Mouse (Mus musculus) intestine, embryonic 15.5 days (tissue): ENCODE data around the gene Ptprn2. TPM values are rescaled to one million over a fixed set of nuclear protein-coding genes. Genes with fewer than 3 reads are reported as not detected.

Source experiments
- ATAC-seq: fragments of 200-750 bp; cut with Nextera tagmentation; 2 replicates; pipeline ENCODE4 v1.8.0; 2017; ENCODE audit warnings: moderate TSS enrichment, moderate library complexity
- H3K27ac ChIP-seq: fragments of 300-500 bp; sonication (generic); 2 replicates; pipeline ENCODE4 v1.5.1; 2015; ENCODE audit warnings: mild to moderate bottlenecking, inconsistent platforms
- H3K27me3 ChIP-seq: fragments of 300-500 bp; sonication (generic); replicated peaks from 2 replicates; pipeline ENCODE4 v1.6.1; 2015; ENCODE audit warnings: inconsistent platforms
- H3K36me3 ChIP-seq: fragments of 300-500 bp; sonication (generic); 2 replicates; pipeline ENCODE4 v1.6.1; 2015; ENCODE audit warnings: inconsistent platforms
- H3K4me1 ChIP-seq: fragments of 300-500 bp; sonication (generic); replicated peaks from 2 replicates; pipeline ENCODE4 v1.6.1; 2015; ENCODE audit warnings: inconsistent platforms
- H3K4me2 ChIP-seq: fragments of 300-500 bp; sonication (generic); replicated peaks from 2 replicates; pipeline ENCODE4 v1.6.1; 2015; ENCODE audit warnings: mild to moderate bottlenecking, inconsistent platforms
- H3K4me3 ChIP-seq: fragments of 300-500 bp; sonication (generic); replicated peaks from 2 replicates; pipeline ENCODE4 v1.5.1; 2015; ENCODE audit warnings: inconsistent platforms
- H3K9ac ChIP-seq: fragments of 300-500 bp; sonication (generic); 2 replicates; pipeline ENCODE4 v1.6.1; 2015; ENCODE audit warnings: inconsistent platforms
- H3K9me3 ChIP-seq: fragments of 300-500 bp; sonication (generic); 2 replicates; pipeline ENCODE4 v1.6.1; 2016; ENCODE audit warnings: inconsistent platforms
- WGBS: fragments of 180-500 bp; shearing (Covaris S2); methylation state at CpG from one replicate; pipeline ENCODE4 v1.1.7; 2015; 5-methylcytosine and 5-hydroxymethylcytosine counted together
- polyA plus RNA-seq: library from polyadenylated mRNA; unstranded; fragments of >200 nt; fragmentation: Nextera tagmentation; extraction: Ambion mirVana; gene quantifications from 2 replicates; pipeline ENCODE4 v1.2.1, GENCODE M21; 2015

The Ptprn2 gene
- polyA plus RNA-seq, 1 experiment from 2014 or later: 1.9 TPM

GRCm38 (mm10) chr12:116776447-116776846 is 290.9 kb downstream of the Ptprn2 start:
- H3K36me3 ChIP-seq: no peaks in the 10 kb centered on the region
- no peak overlapping the region for H3K4me2 ChIP-seq
- no peaks in the 10 kb centered on the region for H3K4me1 ChIP-seq
- WGBS: 90% methylated on average over 8 of the region's 8 CpGs
- H3K27me3 ChIP-seq: no peaks in the 10 kb centered on the region
- H3K9me3 ChIP-seq: no peaks in the 10 kb centered on the region
- ATAC-seq: no peak
- H3K4me3 ChIP-seq: no peak overlapping the region
- no peak overlapping the region for H3K27ac ChIP-seq
- no peak overlapping the region for H3K9ac ChIP-seq

GRCm38 (mm10) chr12:116778095-116779090 is 292.9 kb downstream of the Ptprn2 start:
- no peak overlapping the region for H3K4me2 ChIP-seq
- WGBS: 81% methylated on average over 4 of the region's 4 CpGs
- H3K4me3 ChIP-seq: no peak overlapping the region
- no peak overlapping the region for H3K27ac ChIP-seq
- no peaks in the 10 kb centered on the region for H3K27me3 ChIP-seq
- no peaks in the 10 kb centered on the region for H3K36me3 ChIP-seq
- no peak for ATAC-seq
- no peak overlapping the region for H3K9ac ChIP-seq
- H3K4me1 ChIP-seq: no peaks in the 10 kb centered on the region
- no peaks in the 10 kb centered on the region for H3K9me3 ChIP-seq

GRCm38 (mm10) chr12:116780419-116780818 is 294.9 kb downstream of the Ptprn2 start:
- no peak overlapping the region for H3K4me2 ChIP-seq
- H3K9me3 ChIP-seq: no peaks in the 10 kb centered on the region
- no peaks in the 10 kb centered on the region for H3K27me3 ChIP-seq
- no peak overlapping the region for H3K27ac ChIP-seq
- H3K4me3 ChIP-seq: no peak overlapping the region
- H3K4me1 ChIP-seq: no peaks in the 10 kb centered on the region
- no peaks in the 10 kb centered on the region for H3K36me3 ChIP-seq
- WGBS: 85% methylated on average over 1 of the region's 1 CpGs
- H3K9ac ChIP-seq: no peak overlapping the region
- ATAC-seq: no peak

- WGBS: 86% methylated on average over 3 of the region's 3 CpGs
- Histone ChIP-seq H3K4me1 (no peaks in the 10 kb centered on the region), H3K27ac (no peak overlapping the region), H3K4me3 (no peak overlapping the region), H3K4me2 (no peak overlapping the region), H3K9ac (no peak overlapping the region), H3K36me3 (no peaks in the 10 kb centered on the region), H3K27me3 (no peaks in the 10 kb centered on the region), H3K9me3 (no peaks in the 10 kb centered on the region)
- no peak for ATAC-seq
Measured at GRCm38 (mm10) chr12:116785731-116786130, 300.2 kb downstream of the Ptprn2 start.

- Histone ChIP-seq H3K9me3 (no peaks in the 10 kb centered on the region), H3K27ac (no peak overlapping the region), H3K4me2 (no peak overlapping the region), H3K4me3 (no peak overlapping the region), H3K36me3 (no peaks in the 10 kb centered on the region), H3K4me1 (no peaks in the 10 kb centered on the region), H3K27me3 (no peaks in the 10 kb centered on the region), H3K9ac (no peak overlapping the region)
- WGBS: 81% methylated on average over 3 of the region's 3 CpGs
- ATAC-seq: no peak
Measured at GRCm38 (mm10) chr12:116788346-116788745, 302.8 kb downstream of the Ptprn2 start.

- 89% methylated on average over 5 of the region's 5 CpGs for WGBS
- Histone ChIP-seq H3K4me2 (no peak overlapping the region), H3K4me3 (no peak overlapping the region), H3K27ac (no peak overlapping the region), H3K36me3 (no peaks in the 10 kb centered on the region), H3K9ac (no peak overlapping the region), H3K27me3 (no peaks in the 10 kb centered on the region), H3K9me3 (no peaks in the 10 kb centered on the region), H3K4me1 (no peaks in the 10 kb centered on the region)
- ATAC-seq: no peak
Measured at GRCm38 (mm10) chr12:116803331-116803730, 317.8 kb downstream of the Ptprn2 start.

- H3K27ac ChIP-seq: no peak overlapping the region
- no peaks in the 10 kb centered on the region for H3K36me3 ChIP-seq
- 61% methylated on average over 2 of the region's 2 CpGs for WGBS
- ATAC-seq: no peak
- no peaks in the 10 kb centered on the region for H3K4me1 ChIP-seq
- H3K4me2 ChIP-seq: no peak overlapping the region
- no peaks in the 10 kb centered on the region for H3K27me3 ChIP-seq
- no peak overlapping the region for H3K4me3 ChIP-seq
- H3K9me3 ChIP-seq: no peaks in the 10 kb centered on the region
- no peak overlapping the region for H3K9ac ChIP-seq
Measured at GRCm38 (mm10) chr12:116804712-116805111, 319.2 kb downstream of the Ptprn2 start.

GRCm38 (mm10) chr12:116805129-116805809 is 319.7 kb downstream of the Ptprn2 start:
- no peak overlapping the region for H3K27ac ChIP-seq
- no peak overlapping the region for H3K4me2 ChIP-seq
- no peaks in the 10 kb centered on the region for H3K4me1 ChIP-seq
- no peaks in the 10 kb centered on the region for H3K36me3 ChIP-seq
- no peak for ATAC-seq
- no peak overlapping the region for H3K9ac ChIP-seq
- no peaks in the 10 kb centered on the region for H3K9me3 ChIP-seq
- WGBS: 45% methylated on average over 2 of the region's 2 CpGs
- no peak overlapping the region for H3K4me3 ChIP-seq
- H3K27me3 ChIP-seq: no peaks in the 10 kb centered on the region

GRCm38 (mm10) chr12:116806089-116806488 is 320.6 kb downstream of the Ptprn2 start:
- no peaks in the 10 kb centered on the region for H3K36me3 ChIP-seq
- H3K4me3 ChIP-seq: no peak overlapping the region
- 85% methylated on average over 2 of the region's 2 CpGs for WGBS
- H3K4me1 ChIP-seq: no peaks in the 10 kb centered on the region
- H3K4me2 ChIP-seq: no peak overlapping the region
- no peaks in the 10 kb centered on the region for H3K9me3 ChIP-seq
- H3K27ac ChIP-seq: no peak overlapping the region
- H3K27me3 ChIP-seq: no peaks in the 10 kb centered on the region
- ATAC-seq: no peak
- H3K9ac ChIP-seq: no peak overlapping the region

- no peak overlapping the region for H3K4me3 ChIP-seq
- no peaks in the 10 kb centered on the region for H3K27me3 ChIP-seq
- H3K9ac ChIP-seq: no peak overlapping the region
- H3K4me1 ChIP-seq: no peaks in the 10 kb centered on the region
- H3K4me2 ChIP-seq: no peak overlapping the region
- ATAC-seq: no peak
- H3K27ac ChIP-seq: no peak overlapping the region
- WGBS: 81% methylated on average over 5 of the region's 5 CpGs
- H3K9me3 ChIP-seq: no peaks in the 10 kb centered on the region
- H3K36me3 ChIP-seq: no peaks in the 10 kb centered on the region
Measured at GRCm38 (mm10) chr12:116813012-116813411, 327.5 kb downstream of the Ptprn2 start.

- H3K4me3 ChIP-seq: no peak overlapping the region
- no peaks in the 10 kb centered on the region for H3K9me3 ChIP-seq
- H3K4me2 ChIP-seq: no peak overlapping the region
- H3K27ac ChIP-seq: no peak overlapping the region
- no peaks in the 10 kb centered on the region for H3K4me1 ChIP-seq
- no peaks in the 10 kb centered on the region for H3K36me3 ChIP-seq
- 79% methylated on average over 2 of the region's 2 CpGs for WGBS
- no peaks in the 10 kb centered on the region for H3K27me3 ChIP-seq
- no peak for ATAC-seq
- no peak overlapping the region for H3K9ac ChIP-seq
Measured at GRCm38 (mm10) chr12:116819836-116820235, 334.3 kb downstream of the Ptprn2 start.

GRCm38 (mm10) chr12:116823341-116823740 is 337.8 kb downstream of the Ptprn2 start:
- Histone ChIP-seq H3K27ac (no peak overlapping the region), H3K4me1 (no peaks in the 10 kb centered on the region), H3K4me3 (no peak overlapping the region), H3K9ac (no peak overlapping the region), H3K9me3 (no peaks in the 10 kb centered on the region), H3K27me3 (no peaks in the 10 kb centered on the region), H3K36me3 (no peaks in the 10 kb centered on the region), H3K4me2 (no peak overlapping the region)
- 92% methylated on average over 3 of the region's 3 CpGs for WGBS
- ATAC-seq: no peak
